Mouse (Mus musculus) stomach, embryonic 15.5 days (tissue): ENCODE data around the gene Angptl1. TPM values are rescaled to one million over a fixed set of nuclear protein-coding genes. Genes with fewer than 3 reads are reported as not detected.

Source experiments
- ATAC-seq: fragments of 200-750 bp; cut with Nextera tagmentation; 2 replicates; pipeline ENCODE4 v1.8.0; 2017; ENCODE audit warnings: low read depth, moderate number of reproducible peaks, moderate TSS enrichment; ENCODE audit not compliant: insufficient read depth, low FRiP score
- H3K27ac ChIP-seq: fragments of 300-500 bp; sonication (generic); 2 replicates; pipeline ENCODE4 v1.5.1; 2015; ENCODE audit warnings: mild to moderate bottlenecking, inconsistent platforms
- H3K27me3 ChIP-seq: fragments of 300-500 bp; sonication (generic); replicated peaks from 2 replicates; pipeline ENCODE4 v1.6.1; 2015; ENCODE audit warnings: inconsistent platforms
- H3K36me3 ChIP-seq: fragments of 300-500 bp; sonication (generic); 2 replicates; pipeline ENCODE4 v1.6.1; 2015; ENCODE audit warnings: inconsistent platforms
- H3K4me1 ChIP-seq: fragments of 300-500 bp; sonication (generic); 2 replicates; pipeline ENCODE4 v1.6.1; 2015; ENCODE audit warnings: inconsistent platforms
- H3K4me2 ChIP-seq: fragments of 300-500 bp; sonication (generic); 2 replicates; pipeline ENCODE4 v1.6.1; 2015; ENCODE audit warnings: mild to moderate bottlenecking, inconsistent platforms
- H3K4me3 ChIP-seq: fragments of 300-500 bp; sonication (generic); replicated peaks from 2 replicates; pipeline ENCODE4 v1.5.1; 2015; ENCODE audit warnings: inconsistent platforms
- H3K9ac ChIP-seq: fragments of 300-500 bp; sonication (generic); 2 replicates; pipeline ENCODE4 v1.6.1; 2015; ENCODE audit warnings: inconsistent platforms
- H3K9me3 ChIP-seq: fragments of 300-500 bp; sonication (generic); 2 replicates; pipeline ENCODE4 v1.6.1; 2016; ENCODE audit warnings: inconsistent platforms
- WGBS: fragments of 180-500 bp; shearing (Covaris S2); methylation state at CpG from one replicate; pipeline ENCODE4 v1.1.7; 2015; 5-methylcytosine and 5-hydroxymethylcytosine counted together
- polyA plus RNA-seq: library from polyadenylated mRNA; unstranded; fragments of >200 nt; fragmentation: Nextera tagmentation; extraction: Ambion mirVana; gene quantifications from 2 replicates; pipeline ENCODE4 v1.2.1, GENCODE M21; 2015

Angptl1 gene
- polyA plus RNA-seq: 17.1 and 17.8 TPM in 2 replicates

GRCm38 (mm10) chr1:156838177-156838576 lies at the start of gene Angptl1:
Gene Angptl1 (plus strand): TSS chr1:156838562.
- H3K9ac ChIP-seq: no peak within 1 kb of the TSS
- WGBS: 21% methylated on average over 4 of the region's 4 CpGs
- peak within 1 kb of the TSS; percentile 74 for H3K27ac ChIP-seq
- H3K9me3 ChIP-seq: no peaks in the 10 kb centered on the region
- 0 out of 2 replicates have a peak, but pooled peaks cover 9% of the 10 kb centered on the region for H3K4me1 ChIP-seq
- H3K4me3 ChIP-seq: peak within 1 kb of the TSS; percentile 33
- ATAC-seq: peak; percentile 44; the same call in 1 of the 2 replicates
- H3K27me3 ChIP-seq: no peaks in the 10 kb centered on the region
- peak within 1 kb of the TSS; percentile 63 for H3K4me2 ChIP-seq
- H3K36me3 ChIP-seq: no peaks in the 10 kb centered on the region

GRCm38 (mm10) chr1:156789844-156790490 lies 48.4 kb upstream of the Angptl1 start:
- Histone ChIP-seq H3K4me3 (no peak overlapping the region), H3K4me1 (peaks cover 8% of the 10 kb centered on the region), H3K4me2 (no peak overlapping the region), H3K36me3 (no peaks in the 10 kb centered on the region), H3K9me3 (no peaks in the 10 kb centered on the region), H3K27ac (peak overlapping the region; percentile 33; the same call in 1 of the 2 replicates), H3K9ac (no peak overlapping the region), H3K27me3 (no peaks in the 10 kb centered on the region)
- 22% methylated on average over 5 of the region's 5 CpGs for WGBS
- no peak for ATAC-seq

- no peaks in the 10 kb centered on the region for H3K9me3 ChIP-seq
- H3K4me2 ChIP-seq: no peak overlapping the region
- H3K27ac ChIP-seq: no peak overlapping the region
- H3K36me3 ChIP-seq: no peaks in the 10 kb centered on the region
- no peak for ATAC-seq
- WGBS: 70% methylated on average over 9 of the region's 9 CpGs
- no peaks in the 10 kb centered on the region for H3K4me1 ChIP-seq
- H3K27me3 ChIP-seq: no peaks in the 10 kb centered on the region
- no peak overlapping the region for H3K9ac ChIP-seq
- no peak overlapping the region for H3K4me3 ChIP-seq
Observed at GRCm38 (mm10) chr1:156796251-156796650, 42.1 kb upstream of the Angptl1 start.

- Histone ChIP-seq H3K9ac (no peak overlapping the region), H3K9me3 (no peaks in the 10 kb centered on the region), H3K36me3 (no peaks in the 10 kb centered on the region), H3K4me1 (no peaks in the 10 kb centered on the region), H3K4me2 (no peak overlapping the region), H3K27me3 (no peaks in the 10 kb centered on the region), H3K4me3 (no peak overlapping the region), H3K27ac (no peak overlapping the region)
- WGBS: 73% methylated on average over 6 of the region's 6 CpGs
- no peak for ATAC-seq
Observed at GRCm38 (mm10) chr1:156801276-156801675, 37.1 kb upstream of the Angptl1 start.

- Histone ChIP-seq H3K4me1 (no peaks in the 10 kb centered on the region), H3K9me3 (no peaks in the 10 kb centered on the region), H3K9ac (no peak overlapping the region), H3K4me3 (no peak overlapping the region), H3K27ac (peak overlapping the region; percentile 52), H3K27me3 (no peaks in the 10 kb centered on the region), H3K4me2 (no peak overlapping the region), H3K36me3 (no peaks in the 10 kb centered on the region)
- WGBS: 60% methylated on average over 10 of the region's 10 CpGs
- peak; percentile 39; the same call in 1 of the 2 replicates for ATAC-seq
Observed at GRCm38 (mm10) chr1:156808332-156808731, 30.0 kb upstream of the Angptl1 start.

- no peaks in the 10 kb centered on the region for H3K9me3 ChIP-seq
- WGBS: 81% methylated on average over 7 of the region's 7 CpGs
- no peaks in the 10 kb centered on the region for H3K36me3 ChIP-seq
- no peak overlapping the region for H3K9ac ChIP-seq
- no peak overlapping the region for H3K27ac ChIP-seq
- ATAC-seq: no peak
- no peak overlapping the region for H3K4me3 ChIP-seq
- no peaks in the 10 kb centered on the region for H3K27me3 ChIP-seq
- H3K4me1 ChIP-seq: no peaks in the 10 kb centered on the region
- no peak overlapping the region for H3K4me2 ChIP-seq
Observed at GRCm38 (mm10) chr1:156811928-156812327, 26.4 kb upstream of the Angptl1 start.

GRCm38 (mm10) chr1:156812716-156813115 lies 25.6 kb upstream of the Angptl1 start:
- no peak overlapping the region for H3K27ac ChIP-seq
- no peak overlapping the region for H3K4me3 ChIP-seq
- ATAC-seq: no peak
- 48% methylated on average over 8 of the region's 8 CpGs for WGBS
- H3K36me3 ChIP-seq: peaks cover 5% of the 10 kb centered on the region
- no peaks in the 10 kb centered on the region for H3K27me3 ChIP-seq
- no peaks in the 10 kb centered on the region for H3K4me1 ChIP-seq
- H3K4me2 ChIP-seq: no peak overlapping the region
- no peak overlapping the region for H3K9ac ChIP-seq
- H3K9me3 ChIP-seq: no peaks in the 10 kb centered on the region

GRCm38 (mm10) chr1:156813485-156813884 lies 24.9 kb upstream of the Angptl1 start:
- Histone ChIP-seq H3K4me1 (no peaks in the 10 kb centered on the region), H3K4me2 (no peak overlapping the region), H3K27ac (no peak overlapping the region), H3K9ac (no peak overlapping the region), H3K27me3 (no peaks in the 10 kb centered on the region), H3K9me3 (no peaks in the 10 kb centered on the region), H3K4me3 (no peak overlapping the region), H3K36me3 (peaks cover 7% of the 10 kb centered on the region)
- WGBS: 49% methylated on average over 6 of the region's 6 CpGs
- no peak; the same call in 1 of the 2 replicates for ATAC-seq

- Histone ChIP-seq H3K27ac (no peak overlapping the region), H3K4me1 (no peaks in the 10 kb centered on the region)
Observed at GRCm38 (mm10) chr1:156819236-156819635, 19.1 kb upstream of the Angptl1 start.

GRCm38 (mm10) chr1:156838695-156839094 lies 333 bp downstream of the Angptl1 start:
- 0 out of 2 replicates have a peak, but pooled peaks cover 9% of the 10 kb centered on the region for H3K4me1 ChIP-seq
- H3K9me3 ChIP-seq: no peaks in the 10 kb centered on the region
- WGBS: 3% methylated on average over 6 of the region's 6 CpGs
- H3K4me3 ChIP-seq: peak overlapping the region; percentile 33
- peak overlapping the region; percentile 63 for H3K4me2 ChIP-seq
- H3K27ac ChIP-seq: peak overlapping the region; percentile 74
- H3K27me3 ChIP-seq: no peaks in the 10 kb centered on the region
- no peaks in the 10 kb centered on the region for H3K36me3 ChIP-seq
- no peak overlapping the region for H3K9ac ChIP-seq
- ATAC-seq: peak; percentile 89

More at GRCm38 (mm10) chr1:156819236-156819635, 19.1 kb upstream of the Angptl1 start:
- H3K36me3 ChIP-seq: peaks cover 7% of the 10 kb centered on the region
- no peak overlapping the region for H3K4me2 ChIP-seq
- no peaks in the 10 kb centered on the region for H3K9me3 ChIP-seq
- no peaks in the 10 kb centered on the region for H3K27me3 ChIP-seq
- H3K4me3 ChIP-seq: no peak overlapping the region
- WGBS: 90% methylated on average over 1 of the region's 1 CpGs
- peak; percentile 68; the same call in 1 of the 2 replicates for ATAC-seq
- no peak overlapping the region for H3K9ac ChIP-seq

- 50% methylated on average over 11 of the region's 11 CpGs for WGBS
- no peaks in the 10 kb centered on the region for H3K36me3 ChIP-seq
- H3K27ac ChIP-seq: no peak overlapping the region
- no peak for ATAC-seq
- H3K4me3 ChIP-seq: no peak overlapping the region
- H3K4me2 ChIP-seq: peak overlapping the region; percentile 3; the same call in 1 of the 2 replicates
- H3K4me1 ChIP-seq: 0 out of 2 replicates have a peak, but pooled peaks cover 9% of the 10 kb centered on the region
- no peaks in the 10 kb centered on the region for H3K27me3 ChIP-seq
- H3K9ac ChIP-seq: no peak overlapping the region
- no peaks in the 10 kb centered on the region for H3K9me3 ChIP-seq
Observed at GRCm38 (mm10) chr1:156841625-156842339, 3.4 kb downstream of the Angptl1 start.

GRCm38 (mm10) chr1:156847098-156847497 lies 8.7 kb downstream of the Angptl1 start:
- H3K9ac ChIP-seq: no peak overlapping the region
- H3K27ac ChIP-seq: no peak overlapping the region
- H3K9me3 ChIP-seq: no peaks in the 10 kb centered on the region
- H3K36me3 ChIP-seq: no peaks in the 10 kb centered on the region
- H3K4me2 ChIP-seq: no peak overlapping the region
- no peak for ATAC-seq
- H3K4me3 ChIP-seq: no peak overlapping the region
- H3K27me3 ChIP-seq: no peaks in the 10 kb centered on the region
- 0 out of 2 replicates have a peak, but pooled peaks cover 4% of the 10 kb centered on the region for H3K4me1 ChIP-seq
- WGBS: 51% methylated on average over 4 of the region's 4 CpGs
